Mouse (Mus musculus): Measurements from ENCODE around the gene Acox2. TPM values are rescaled to one million over a fixed set of nuclear protein-coding genes. Genes with fewer than 3 reads are reported as not detected.

Gene Acox2
- polyA plus RNA-seq, 1 experiment = not detected

GRCm38 (mm10) chr14:8186278-8187045, 72.7 kb downstream of the Acox2 start:
- Histone ChIP-seq H3K27me3 (ENCODE audit: control insufficient read depth) (no peaks in the 10 kb centered on the region), H3K36me3 (ENCODE audit: control insufficient read depth) (no peaks in the 10 kb centered on the region), H3K9me3 (ENCODE audit: control insufficient read depth, low read length) (peaks cover 4% of the 10 kb centered on the region; the same call in 1 of the 2 replicates), H3K4me1 (ENCODE audit: control insufficient read depth) (no peaks in the 10 kb centered on the region), H3K4me3 (replicated peaks) (no peak overlapping the region)
- no peak for TF ChIP-seq GATA1 (IDR thresholded peaks at IDR 0.05; ENCODE audit: low read length)
- TF ChIP-seq TAL1 (IDR thresholded peaks at IDR 0.05; ENCODE audit: low read length) = no peak

GRCm38 (mm10) chr14:8183330-8183729, 75.8 kb downstream of the Acox2 start:
- Histone ChIP-seq H3K9me3 (ENCODE audit: control insufficient read depth, low read length) (peaks cover 4% of the 10 kb centered on the region; the same call in 1 of the 2 replicates), H3K36me3 (ENCODE audit: control insufficient read depth) (no peaks in the 10 kb centered on the region), H3K27me3 (ENCODE audit: control insufficient read depth) (no peaks in the 10 kb centered on the region), H3K4me1 (ENCODE audit: control insufficient read depth) (peaks cover 6% of the 10 kb centered on the region), H3K4me3 (replicated peaks) (no peak overlapping the region)
- TF ChIP-seq GATA1 (IDR thresholded peaks at IDR 0.05; ENCODE audit: low read length) (no peak), TAL1 (IDR thresholded peaks at IDR 0.05; ENCODE audit: low read length) (no peak)

- no peaks in the 10 kb centered on the region for H3K36me3 ChIP-seq (ENCODE audit: control insufficient read depth)
- H3K27me3 ChIP-seq (ENCODE audit: control insufficient read depth) = no peaks in the 10 kb centered on the region
- peaks cover 4% of the 10 kb centered on the region; the same call in 1 of the 2 replicates for H3K9me3 ChIP-seq (ENCODE audit: control insufficient read depth, low read length)
- H3K4me1 ChIP-seq (ENCODE audit: control insufficient read depth) = peaks cover 8% of the 10 kb centered on the region
- TF ChIP-seq GATA1 (IDR thresholded peaks at IDR 0.05; ENCODE audit: low read length) = no peak
- no peak for TF ChIP-seq TAL1 (IDR thresholded peaks at IDR 0.05; ENCODE audit: low read length)
- H3K4me3 ChIP-seq (replicated peaks) = no peak overlapping the region
Observed at GRCm38 (mm10) chr14:8180371-8181035, 78.7 kb downstream of the Acox2 start.

- H3K27me3 ChIP-seq (ENCODE audit: control insufficient read depth) = no peaks in the 10 kb centered on the region
- no peak for TF ChIP-seq TAL1 (IDR thresholded peaks at IDR 0.05; ENCODE audit: low read length)
- no peak for TF ChIP-seq GATA1 (IDR thresholded peaks at IDR 0.05; ENCODE audit: low read length)
Observed at GRCm38 (mm10) chr14:8176251-8176650, 82.9 kb downstream of the Acox2 start.

More at GRCm38 (mm10) chr14:8176251-8176650, 82.9 kb downstream of the Acox2 start:
- H3K4me1 ChIP-seq (ENCODE audit: control insufficient read depth) = peaks cover 31% of the 10 kb centered on the region
- H3K36me3 ChIP-seq (ENCODE audit: control insufficient read depth) = peaks cover 3% of the 10 kb centered on the region
- no peaks in the 10 kb centered on the region for H3K9me3 ChIP-seq (ENCODE audit: control insufficient read depth, low read length)
- no peak overlapping the region for H3K4me3 ChIP-seq (replicated peaks)

Other genes with a start within 250 kb of the Acox2 start
- gene Rpp14, start 179.0 kb downstream of the Acox2 start, polyA plus RNA-seq (2012) = 0.06 TPM in 2 replicates
- 0.14 and 0.34 TPM in 2 replicates for gene Pxk, start 161.1 kb downstream of the Acox2 start, polyA plus RNA-seq (2012)
- 4.1 and 7.8 TPM in 2 replicates for gene Pdhb, start 86.3 kb downstream of the Acox2 start, polyA plus RNA-seq (2012)
- 0.13 and 0.15 TPM in 2 replicates for gene Kctd6, start 45.2 kb downstream of the Acox2 start, polyA plus RNA-seq (2012)
- gene Fam107a, start 58.7 kb upstream of the Acox2 start, polyA plus RNA-seq (2012) = not detected in 2 replicates
- not detected in 2 replicates for gene Oit1, start 119.4 kb upstream of the Acox2 start, polyA plus RNA-seq (2012)